Mouse (Mus musculus): ENCODE measurements around the gene Pgs1. TPM values are rescaled to one million over a fixed set of nuclear protein-coding genes. Genes with fewer than 3 reads are reported as not detected.

The Pgs1 gene
- total RNA-seq, 4 experiments from 2014 or later: 71.3 to 80.4 (median 78.8) TPM

GRCm38 (mm10) chr11:118034395-118034794 is 48.3 kb downstream of the Pgs1 start:
- no peak for DNase-seq (ENCODE audit: low spot score in 2 of 2)

- DNase-seq (ENCODE audit: low spot score in 2 of 2): no peak
These were observed 49.0 kb downstream of the Pgs1 start for GRCm38 (mm10) chr11:118035068-118035467.

- DNase-seq (ENCODE audit: low spot score in 2 of 2): no peak
These were observed 56.7 kb downstream of the Pgs1 start for GRCm38 (mm10) chr11:118042791-118043190.

DNA sequence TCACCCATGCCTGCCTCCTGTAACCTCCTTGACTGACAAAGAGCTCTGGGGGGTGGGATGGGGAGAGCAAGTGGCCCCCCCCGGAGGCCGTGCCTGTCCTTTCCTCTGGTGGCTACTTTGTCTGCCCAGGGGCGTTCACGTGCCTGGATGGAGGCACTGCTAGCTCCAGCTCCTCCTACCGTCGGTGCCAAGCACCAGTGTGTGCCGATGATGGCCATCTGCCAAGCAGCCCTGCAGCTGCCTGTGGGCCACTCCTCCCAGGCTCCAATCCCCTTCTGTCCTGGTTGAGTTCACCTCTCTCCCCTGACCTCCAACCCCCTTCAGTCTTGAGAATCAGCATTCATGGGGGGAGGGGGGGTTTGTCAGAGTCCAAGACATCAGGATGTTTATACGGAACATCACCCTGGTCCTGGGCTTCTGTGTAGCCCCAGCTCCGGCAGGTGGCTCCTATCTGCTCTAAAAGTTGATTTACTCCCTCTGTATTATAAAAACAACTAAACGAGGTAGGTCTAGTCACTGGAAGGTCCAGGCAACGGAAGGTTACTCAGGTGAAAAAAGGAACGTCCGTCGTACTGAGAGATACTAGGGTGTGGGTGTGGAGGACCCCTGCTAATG is 57.3 kb downstream of the Pgs1 start:
- peak; percentile 68 to 78 for DNase-seq (ENCODE audit: low spot score in 2 of 2)

DNA sequence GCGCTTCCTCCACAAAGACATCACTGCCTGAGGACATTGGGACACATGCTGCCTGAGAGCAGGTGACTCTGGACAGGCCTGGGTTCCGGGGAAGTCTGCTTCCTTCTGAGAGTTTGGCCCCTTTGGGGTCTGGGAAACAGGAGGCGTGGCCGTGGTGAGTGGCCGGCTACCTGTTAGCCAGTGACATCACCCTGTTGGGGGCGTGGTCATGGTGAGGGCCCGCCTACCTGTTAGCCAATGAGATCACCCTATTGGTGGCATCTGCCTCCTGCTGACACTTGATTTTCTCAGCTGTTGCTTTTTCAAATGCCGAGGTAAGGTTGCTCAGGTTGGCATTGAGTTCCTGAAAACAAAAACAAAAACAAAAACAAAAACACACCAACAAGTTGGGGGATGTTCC is 63.5 kb downstream of the Pgs1 start:
- no peak for DNase-seq (ENCODE audit: low spot score in 2 of 2)

GRCm38 (mm10) chr11:118050174-118050573 is 64.1 kb downstream of the Pgs1 start:
- DNase-seq (ENCODE audit: low spot score in 2 of 2): no peak

DNA sequence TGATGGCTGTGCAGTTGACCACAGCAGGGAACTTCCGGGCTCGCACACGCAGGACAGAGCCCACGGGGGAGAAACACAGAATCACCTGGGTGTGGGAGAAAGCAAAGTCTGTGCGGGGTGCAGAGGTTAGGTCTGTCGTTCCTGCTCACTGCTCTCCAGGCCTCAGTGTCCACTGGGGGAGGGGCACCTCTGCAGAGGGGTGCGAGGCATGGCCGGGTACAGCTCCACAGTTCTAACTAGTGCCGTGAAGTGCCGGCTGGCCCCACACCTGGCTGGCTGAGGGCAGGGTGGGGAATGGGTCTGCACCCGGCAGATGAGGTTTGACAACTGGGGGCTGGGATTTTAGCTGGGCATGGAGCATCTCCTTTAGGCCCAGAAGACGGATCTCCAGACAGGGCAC is 72.3 kb downstream of the Pgs1 start:
- DNase-seq (ENCODE audit: low spot score in 2 of 2): no peak

DNA sequence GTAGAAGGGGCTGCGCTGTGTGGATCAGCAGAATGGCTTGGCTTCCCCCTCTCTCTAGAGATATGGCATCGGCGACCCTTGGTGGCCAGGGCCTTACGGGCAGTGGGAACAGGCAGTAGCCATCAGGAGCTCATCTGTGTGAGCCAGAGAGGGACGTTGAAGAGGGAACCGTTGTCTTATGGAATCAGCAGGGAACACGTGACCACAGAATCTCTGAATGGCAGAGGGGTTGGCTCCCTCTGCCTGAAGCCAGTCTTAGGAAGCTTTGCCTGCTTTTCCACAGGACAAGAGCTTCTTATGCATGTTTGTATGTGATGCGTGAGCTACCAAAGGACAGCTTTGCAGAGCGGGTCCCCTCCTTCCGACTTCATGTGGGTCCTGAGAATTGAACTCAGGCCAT is 72.8 kb downstream of the Pgs1 start:
- no peak for DNase-seq (ENCODE audit: low spot score in 2 of 2)

DNA sequence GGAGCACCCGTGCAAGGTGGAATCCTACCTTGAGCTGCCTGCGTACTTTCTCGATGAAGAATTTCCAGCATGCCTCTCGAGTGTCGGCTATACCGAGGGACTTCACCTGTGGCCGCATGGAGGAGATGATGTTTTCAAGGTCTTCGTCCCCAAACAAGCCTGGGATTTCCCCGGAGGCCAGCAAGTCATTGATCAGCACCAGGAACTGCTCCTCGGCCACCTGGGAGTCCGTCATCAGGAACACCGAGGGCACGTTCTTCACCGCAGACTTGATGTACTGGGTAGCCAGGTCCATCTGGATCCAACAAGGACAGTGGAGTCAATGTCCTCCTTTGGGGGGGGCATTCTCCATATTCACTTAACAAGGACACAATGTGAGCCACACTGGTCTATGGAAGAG is 73.9 kb downstream of the Pgs1 start:
- no peak for DNase-seq (ENCODE audit: low spot score in 2 of 2)

- no peak for DNase-seq (ENCODE audit: low spot score in 2 of 2)
These were observed 81.5 kb downstream of the Pgs1 start for GRCm38 (mm10) chr11:118067588-118067987.

DNA sequence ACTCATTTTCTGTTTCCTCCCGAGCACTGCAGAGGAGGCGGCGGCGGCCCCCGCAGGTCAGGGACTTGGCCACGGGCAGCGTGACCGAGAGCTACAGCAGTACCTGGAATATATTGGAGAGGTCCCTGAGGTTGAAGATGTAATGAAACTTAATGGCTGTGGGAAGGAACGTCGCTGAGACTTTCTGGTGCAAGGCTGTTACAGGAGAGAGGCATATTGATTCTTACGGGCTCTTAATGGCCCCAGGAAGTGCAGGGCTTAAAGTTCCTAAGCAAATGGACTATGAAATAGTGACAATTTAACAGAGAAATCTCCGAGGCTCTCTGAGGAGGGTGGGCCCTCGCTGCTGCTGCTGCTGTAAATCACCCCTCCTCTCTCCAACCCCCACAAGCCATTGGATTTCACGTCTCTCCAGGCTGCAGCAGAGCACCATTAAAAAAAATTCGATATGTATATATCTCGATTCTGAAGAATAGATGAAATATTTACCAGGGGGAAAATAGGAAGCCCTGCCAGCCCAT is 82.8 kb downstream of the Pgs1 start:
- DNase-seq (ENCODE audit: low spot score in 2 of 2): no peak

DNA sequence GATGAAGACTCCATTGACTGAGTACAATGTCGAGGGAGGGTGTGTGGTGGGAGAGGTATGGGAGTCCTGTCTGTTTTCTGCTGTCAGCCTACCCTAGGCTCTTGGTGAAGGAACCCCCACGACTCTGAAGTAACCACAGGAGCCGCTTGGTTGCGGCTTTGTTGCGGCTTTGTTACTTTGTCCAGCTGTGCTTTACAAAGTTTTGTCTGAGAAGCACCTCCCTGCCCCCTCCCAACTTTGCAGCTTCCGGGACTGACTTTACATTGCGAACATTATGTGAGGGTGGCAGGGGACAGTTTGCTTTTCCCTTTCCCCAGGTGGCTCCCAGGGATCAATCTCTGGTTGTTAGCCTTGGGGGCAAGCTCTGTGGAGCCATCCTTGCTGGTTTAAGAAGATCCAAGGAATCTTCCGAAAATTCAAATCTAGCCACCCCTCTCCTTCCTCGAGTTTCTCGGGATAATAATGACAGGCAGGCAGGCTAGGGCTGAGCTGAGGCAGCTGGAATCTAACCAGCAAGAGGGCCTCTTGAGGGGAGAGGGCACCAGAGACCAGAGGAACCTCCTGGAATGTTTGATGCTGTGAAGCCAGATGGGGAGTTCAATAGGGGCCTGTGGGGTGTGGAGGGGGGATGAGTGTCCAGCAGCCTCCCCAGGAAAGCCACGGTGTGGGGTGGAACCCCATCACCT is 85.3 kb downstream of the Pgs1 start:
- no peak for DNase-seq (ENCODE audit: low spot score in 2 of 2)

Small RNA genes lying within 50 kb of the gene (microRNA-seq; reads per million reads assigned to microRNA genes)
- gene Mir6933: 0.32 to 3.8 reads per million in 2 experiments

Other genes with a start within 250 kb of the Pgs1 start
- 1 to 10 TPM in 2 of 4 experiments, under 1 TPM in 2; 0.52 to 1.5 (median 0.85) TPM for gene Tmc8, start 204.2 kb upstream of the Pgs1 start, total RNA-seq (2022)
- gene Tmc6, start 204.1 kb upstream of the Pgs1 start, total RNA-seq (2022): 10 to 100 TPM; 11.6 to 27.6 (median 16.2) TPM
- 1 to 10 TPM in 1 of 4 experiments, under 1 TPM in 2, not detected in 1; 0.61 to 1.2 (median 0.75) TPM for gene 6030468B19Rik, start 188.6 kb upstream of the Pgs1 start, total RNA-seq (2022)
- 1 to 10 TPM in 3 of 4 experiments, not detected in 1; 1.7 to 2.2 (median 1.9) TPM for gene Gm20708, start 176.6 kb upstream of the Pgs1 start, total RNA-seq (2022)
- 10 to 100 TPM; 11.4 to 33.5 (median 24.5) TPM for gene Syngr2, start 176.6 kb upstream of the Pgs1 start, total RNA-seq (2022)
- 1 to 10 TPM; 4.0 to 5.4 (median 4.2) TPM for gene Afmid, start 160.4 kb upstream of the Pgs1 start, total RNA-seq (2022)
- 1 to 10 TPM in 1 of 4 experiments, under 1 TPM in 3; 0.54 to 1.3 (median 0.88) TPM for gene Tk1, start 160.2 kb upstream of the Pgs1 start, total RNA-seq (2022)
- gene Birc5, start 137.0 kb upstream of the Pgs1 start, total RNA-seq (2022): 1 to 10 TPM in 2 of 4 experiments, under 1 TPM in 2; 0.12 to 1.6 (median 0.86) TPM
- under 1 TPM in 1 of 4 experiments, not detected in 3; 0.24 TPM for gene Tmem235, start 125.5 kb upstream of the Pgs1 start, total RNA-seq (2022)
- gene Tha1, start 112.8 kb upstream of the Pgs1 start, total RNA-seq (2022): 1 to 10 TPM; 3.1 to 5.9 (median 5.6) TPM
- gene Socs3, start 16.2 kb upstream of the Pgs1 start, total RNA-seq (2022): 1 to 10 TPM in 3 of 4 experiments, under 1 TPM in 1; 0.81 to 7.9 (median 3.3) TPM
- gene Dnah17, start 144.3 kb downstream of the Pgs1 start, total RNA-seq (2022): under 1 TPM in 2 of 4 experiments, not detected in 2; 0.07 to 0.09 TPM